Mouse (Mus musculus) G1E (cell line): ENCODE measurements around the gene Nup210. TPM values are rescaled to one million over a fixed set of nuclear protein-coding genes. Genes with fewer than 3 reads are reported as not detected.

ENCODE experiments used
- ATAC-seq: 2 replicates; pipeline ENCODE4 v1.8.0; 2016; ENCODE audit warnings: mild to moderate bottlenecking; ENCODE audit not compliant: insufficient number of reproducible peaks, poor library complexity, low FRiP score, severe bottlenecking; ENCODE audit errors: extremely low read depth
- DNase-seq: peaks from one replicate; pipeline ENCODE4 v3.0.0; 2012; ENCODE audit warnings: low spot score
- H3K27me3 ChIP-seq: 2 replicates; pipeline ENCODE4 v1.6.1; 2012; ENCODE audit warnings: mild to moderate bottlenecking, low read length, inconsistent platforms; ENCODE audit not compliant: insufficient read depth
- H3K36me3 ChIP-seq: replicated peaks from 2 replicates; pipeline ENCODE3; 2012; ENCODE audit warnings: mild to moderate bottlenecking, inconsistent platforms
- H3K4me1 ChIP-seq: 2 replicates; pipeline ENCODE4 v1.6.1; 2012; ENCODE audit warnings: low read depth, low read length, inconsistent platforms, mixed read lengths; ENCODE audit not compliant: insufficient read depth
- H3K4me3 ChIP-seq: 2 replicates; pipeline ENCODE4 v1.5.1; 2012; ENCODE audit warnings: low read depth, mild to moderate bottlenecking, inconsistent platforms, low read length, moderate library complexity, mixed read lengths
- H3K9me3 ChIP-seq: replicated peaks from 2 replicates; pipeline ENCODE4 v1.6.1; 2012; ENCODE audit warnings: inconsistent platforms
- CTCF ChIP-seq: IDR thresholded peaks from 2 replicates; pipeline ENCODE4 v1.5.1; 2012; ENCODE audit warnings: low read depth, low read length, inconsistent platforms, mixed read lengths
- GATA1 ChIP-seq: IDR thresholded peaks from 2 replicates; pipeline ENCODE4 v1.6.1; 2012; ENCODE audit warnings: borderline replicate concordance, low read length, inconsistent platforms, mixed read lengths
- GATA2 ChIP-seq: IDR thresholded peaks from 2 replicates; pipeline ENCODE4 v1.6.1; 2012; ENCODE audit warnings: low read depth, low read length, inconsistent platforms, borderline replicate concordance
- POLR2AphosphoS5 ChIP-seq: IDR thresholded peaks from 2 replicates; pipeline ENCODE4 v1.6.1; 2012; ENCODE audit warnings: low read depth, low read length, inconsistent platforms; ENCODE audit not compliant: insufficient replicate concordance
- TAL1 ChIP-seq: conservative IDR thresholded peaks from 2 replicates; pipeline ENCODE4 v1.6.1; 2012; ENCODE audit warnings: low read depth, low read length, inconsistent platforms, mixed read lengths
- polyA plus RNA-seq: library from polyadenylated mRNA; stranded (reverse); fragments of >175 nt; gene quantifications from 2 replicates; pipeline ENCODE4 v1.2.3, GENCODE M21; 2012
- total RNA-seq, 2 experiments: library from RNA; stranded (forward) in 1 of 2; stranded (reverse) in 1 of 2; fragments of 200-1000 nt in 1 of 2; fragments of >200 nt in 1 of 2; fragmentation: Nextera tagmentation in 1 of 2; gene quantifications; 2 replicates each; pipeline ENCODE4 v1.2.3; 2014 to 2017

Nup210 gene
- total and polyA plus RNA-seq, 3 experiments, result 29.7 to 97.7 (median 90.0) TPM

DNA sequence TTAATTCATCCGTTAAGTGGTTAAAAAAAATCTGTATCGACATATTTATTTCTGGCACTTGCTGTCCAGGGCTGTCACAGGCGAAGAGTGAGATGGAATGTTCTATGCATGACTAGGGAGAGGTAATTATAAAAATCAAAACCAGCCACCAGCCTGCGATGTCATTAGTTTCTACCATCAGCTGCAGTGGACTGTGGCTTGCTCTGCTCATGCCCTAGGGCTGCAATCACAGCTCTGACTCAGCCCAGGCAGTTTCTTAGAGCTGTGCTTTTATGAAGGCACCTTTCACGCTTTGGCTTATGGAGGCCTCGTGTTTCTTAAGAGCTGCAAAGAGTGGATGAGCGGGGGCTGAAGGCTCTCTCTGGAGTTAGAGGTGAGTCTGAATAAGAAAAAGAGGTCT lies 95.8 kb downstream of the Nup210 start:
- Histone ChIP-seq H3K36me3 (peaks cover 94% of the 10 kb centered on the region), H3K9me3 (no peaks in the 10 kb centered on the region), H3K4me3 (no peak overlapping the region), H3K4me1 (no peaks in the 10 kb centered on the region), H3K27me3 (no peaks in the 10 kb centered on the region)
- no peak for TF ChIP-seq GATA2
- DNase-seq, result no peak
- ATAC-seq, result no peak

DNA sequence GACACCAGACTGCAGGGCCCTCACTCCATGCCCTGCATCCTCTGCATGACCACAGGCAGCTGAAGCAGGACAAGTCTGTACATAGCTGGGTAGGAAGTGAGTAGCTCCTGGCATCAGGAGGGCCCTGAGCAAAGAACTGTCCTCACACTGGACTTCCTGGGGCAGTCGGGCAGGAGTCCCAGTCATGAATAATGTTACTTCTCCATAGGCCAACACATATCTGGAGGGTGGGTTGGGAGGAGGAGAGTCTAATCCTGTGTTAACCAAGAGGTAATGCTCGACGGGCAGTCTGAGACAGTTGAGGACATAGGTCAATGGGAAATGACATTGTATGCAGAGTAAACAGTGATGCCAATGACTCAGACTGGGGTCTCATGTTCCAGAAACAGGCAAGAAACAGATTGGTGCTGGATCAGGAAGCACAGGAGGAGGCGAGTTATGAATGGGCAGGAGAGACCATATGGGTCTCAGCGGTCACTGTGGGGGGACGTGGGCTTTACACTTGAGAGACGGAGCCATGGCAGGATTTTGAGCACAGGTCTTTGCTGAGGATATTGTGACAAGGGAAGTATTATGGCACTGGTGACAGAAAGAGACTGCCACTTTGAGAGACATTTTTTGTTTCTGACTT lies 99.9 kb downstream of the Nup210 start:
- H3K27me3 ChIP-seq, result no peaks in the 10 kb centered on the region
- TF ChIP-seq GATA1 (no peak), GATA2 (no peak), CTCF (no peak), TAL1 (no peak), POLR2AphosphoS5 (no peak)
- no peaks in the 10 kb centered on the region for H3K9me3 ChIP-seq
- ATAC-seq (no peak), DNase-seq (no peak)
- no peak overlapping the region for H3K4me3 ChIP-seq
- H3K4me1 ChIP-seq, result no peaks in the 10 kb centered on the region
- peaks cover 96% of the 10 kb centered on the region for H3K36me3 ChIP-seq

DNA sequence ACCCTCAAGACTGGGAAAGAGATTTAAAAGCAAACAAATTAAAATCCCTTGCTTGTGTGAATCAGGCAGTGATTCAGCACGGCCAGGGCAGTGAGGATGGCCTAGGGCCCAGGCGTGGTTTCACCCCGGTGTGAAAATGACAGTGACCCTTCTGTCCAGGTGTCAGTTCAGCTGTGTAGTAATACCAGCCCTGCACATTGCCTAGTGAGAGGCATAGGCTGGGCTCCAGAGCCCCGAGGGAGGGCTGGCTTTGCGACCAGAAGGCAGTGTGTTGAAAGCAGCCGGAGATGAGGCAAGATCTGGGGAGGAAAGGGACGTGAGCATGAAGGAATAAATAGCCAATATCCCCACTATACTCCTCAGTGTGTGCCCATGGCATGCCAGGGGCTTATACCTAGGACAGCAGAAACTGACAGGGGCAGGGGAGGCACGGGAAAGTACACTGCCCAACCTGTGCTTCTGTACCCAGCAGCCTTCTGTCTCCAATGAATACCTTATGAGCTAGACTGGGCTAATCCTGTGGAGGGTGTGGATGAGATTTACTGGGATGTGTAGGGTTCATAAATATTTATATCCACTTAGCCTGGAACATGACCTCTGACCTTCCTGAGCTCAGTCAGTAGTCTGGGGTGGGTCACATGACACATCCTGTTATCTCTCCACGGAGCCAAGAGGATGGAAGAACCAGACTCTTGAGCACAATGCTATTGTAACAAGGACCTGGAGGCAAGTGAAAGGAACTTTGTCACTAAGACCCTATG lies 102.3 kb downstream of the Nup210 start:
- no peaks in the 10 kb centered on the region for H3K9me3 ChIP-seq
- ATAC-seq, result no peak
- 0 out of 2 replicates have a peak, but pooled peaks cover 2% of the 10 kb centered on the region for H3K27me3 ChIP-seq
- H3K4me1 ChIP-seq, result no peaks in the 10 kb centered on the region
- no peak for TF ChIP-seq CTCF
- TF ChIP-seq TAL1, result no peak
- no peak for TF ChIP-seq POLR2AphosphoS5
- no peak for TF ChIP-seq GATA2
- no peak for TF ChIP-seq GATA1
- no peak for DNase-seq
- peaks cover 76% of the 10 kb centered on the region for H3K36me3 ChIP-seq
- no peak overlapping the region for H3K4me3 ChIP-seq

DNA sequence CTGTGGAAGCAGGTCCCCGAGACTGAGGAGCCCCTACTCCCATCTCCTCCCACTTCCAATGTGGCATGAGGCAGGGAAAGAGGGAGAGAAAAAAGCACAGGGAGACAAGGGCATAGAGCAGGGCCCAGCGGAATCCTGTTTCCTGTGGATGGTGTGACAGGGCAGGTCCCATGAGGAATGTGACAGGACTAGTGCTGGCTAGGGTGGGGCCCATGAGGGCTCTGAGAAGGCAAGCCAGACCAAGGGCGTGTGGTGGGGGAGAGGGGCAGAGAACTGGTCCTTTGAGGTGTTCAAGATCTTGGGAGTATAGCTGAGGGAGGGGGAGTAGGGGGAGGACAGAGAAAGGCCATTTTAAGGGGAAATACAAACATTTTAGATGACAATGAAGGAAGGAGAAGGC lies 104.2 kb downstream of the Nup210 start:
- TF ChIP-seq TAL1 (no peak), POLR2AphosphoS5 (no peak)
- Histone ChIP-seq H3K9me3 (no peaks in the 10 kb centered on the region), H3K4me3 (no peak overlapping the region), H3K27me3 (0 out of 2 replicates have a peak, but pooled peaks cover 2% of the 10 kb centered on the region), H3K36me3 (peaks cover 59% of the 10 kb centered on the region), H3K4me1 (peaks cover 7% of the 10 kb centered on the region)
- no peak for DNase-seq
- no peak for ATAC-seq

DNA sequence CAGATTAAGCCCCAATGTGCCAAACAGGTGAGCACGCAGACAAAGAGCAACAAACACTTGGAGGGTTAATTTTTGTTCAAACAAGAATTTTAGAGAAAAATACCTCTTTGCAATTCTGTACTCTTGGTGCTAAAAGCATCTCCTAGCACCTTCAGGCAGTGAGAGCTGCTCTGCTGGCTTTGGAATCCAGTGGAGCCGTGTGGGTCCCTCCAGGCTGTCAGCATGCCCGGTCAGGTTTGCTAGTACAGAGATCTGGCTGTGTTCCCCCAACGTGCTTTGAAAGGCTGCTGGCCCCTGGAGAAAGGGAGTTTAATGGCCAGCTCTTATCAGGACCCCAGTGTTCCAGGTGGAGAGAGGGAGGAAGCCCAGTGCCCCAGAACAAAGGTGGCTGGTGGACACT lies 105.1 kb downstream of the Nup210 start:
- Histone ChIP-seq H3K36me3 (peaks cover 50% of the 10 kb centered on the region), H3K9me3 (no peaks in the 10 kb centered on the region), H3K4me1 (peaks cover 11% of the 10 kb centered on the region), H3K4me3 (no peak overlapping the region), H3K27me3 (0 out of 2 replicates have a peak, but pooled peaks cover 2% of the 10 kb centered on the region)
- TF ChIP-seq POLR2AphosphoS5, result no peak
- no peak for TF ChIP-seq GATA2
- TF ChIP-seq CTCF, result no peak
- TF ChIP-seq GATA1, result no peak
- TF ChIP-seq TAL1, result no peak
- ATAC-seq, result no peak
- DNase-seq, result no peak

DNA sequence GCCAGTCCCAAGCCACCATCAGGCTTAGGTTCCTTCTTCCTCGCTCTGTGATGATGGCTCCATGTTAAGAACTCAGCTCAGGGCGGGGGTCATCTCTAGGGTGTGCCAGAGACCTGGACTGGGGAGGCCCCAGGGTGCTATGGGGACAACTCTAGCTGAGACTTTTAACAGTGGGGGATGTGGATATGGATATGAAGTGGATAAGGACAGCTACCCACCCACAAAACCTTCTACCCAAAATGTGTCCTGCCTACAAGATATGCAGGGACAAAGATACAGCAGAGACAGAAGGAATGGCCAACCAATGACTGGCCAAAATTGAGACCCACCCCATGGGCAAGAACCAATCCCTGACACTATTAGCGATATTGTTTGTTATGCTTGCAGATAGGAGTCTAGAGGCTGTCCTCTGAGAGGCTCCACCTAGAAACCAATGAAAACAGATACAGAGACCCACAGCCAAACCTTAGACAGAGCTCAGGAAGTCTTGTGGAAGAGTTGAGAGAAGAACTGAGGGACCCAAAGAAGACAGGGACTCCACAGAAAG lies 108.3 kb downstream of the Nup210 start:
- H3K4me3 ChIP-seq, result no peak overlapping the region
- TF ChIP-seq GATA1 (no peak), TAL1 (no peak), POLR2AphosphoS5 (no peak), CTCF (no peak), GATA2 (no peak)
- peaks cover 11% of the 10 kb centered on the region for H3K27me3 ChIP-seq
- DNase-seq, result no peak
- peaks cover 21% of the 10 kb centered on the region for H3K4me1 ChIP-seq
- H3K36me3 ChIP-seq, result peaks cover 18% of the 10 kb centered on the region
- no peaks in the 10 kb centered on the region for H3K9me3 ChIP-seq
- ATAC-seq, result no peak
